Mouse (Mus musculus): ENCODE measurements around the gene Frmd5.
"Not testable (repeated sequence)": the region's sequence is repeated elsewhere in the genome, so short reads cannot be mapped to it uniquely, and the experiment has no call there.

Frmd5 gene

GRCm38 (mm10) chr2:121505942-121506882, 300.7 kb downstream of the Frmd5 start, which contains the start of the genes Mfap1a and Wdr76:
TSS of gene Mfap1a (minus strand) at chr2:121506665.
TSS of gene Wdr76 (plus strand) at chr2:121506723.
- DNase-seq (ENCODE audit: low spot score in 2 of 2), result peak; percentile 67 to 88

- not testable (repeated sequence) for DNase-seq (ENCODE audit: low spot score in 2 of 2)
Observed at GRCm38 (mm10) chr2:121501550-121501949, 305.3 kb downstream of the Frmd5 start.
